Mouse (Mus musculus): ENCODE measurements around the gene Ltbr.
A peak's percentile ranks its signal among the peaks of the same experiment; 100 is the strongest.

Gene Ltbr

DNA sequence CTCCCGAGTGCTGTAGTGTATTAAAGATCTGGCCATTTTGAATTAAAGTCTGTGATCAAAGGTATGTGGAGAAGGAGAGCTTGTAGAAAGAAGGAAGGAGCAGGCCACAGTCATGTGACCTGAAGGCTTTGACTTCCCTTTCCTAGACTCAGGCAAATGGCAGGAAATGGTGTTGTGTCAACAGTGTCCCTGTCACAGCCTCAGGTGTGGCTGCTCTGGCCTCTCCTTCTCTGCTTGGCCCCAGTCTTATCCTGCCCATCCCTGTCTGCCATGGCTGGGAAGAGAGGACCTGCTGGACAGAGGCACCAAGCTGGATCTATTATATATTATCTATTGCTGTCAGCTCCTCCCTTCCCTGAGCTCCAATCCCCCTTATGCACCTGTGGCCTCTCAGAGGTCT lies 31.9 kb upstream of the Ltbr start:
- DNase-seq (ENCODE audit: low read depth, low spot score): no peak

DNA sequence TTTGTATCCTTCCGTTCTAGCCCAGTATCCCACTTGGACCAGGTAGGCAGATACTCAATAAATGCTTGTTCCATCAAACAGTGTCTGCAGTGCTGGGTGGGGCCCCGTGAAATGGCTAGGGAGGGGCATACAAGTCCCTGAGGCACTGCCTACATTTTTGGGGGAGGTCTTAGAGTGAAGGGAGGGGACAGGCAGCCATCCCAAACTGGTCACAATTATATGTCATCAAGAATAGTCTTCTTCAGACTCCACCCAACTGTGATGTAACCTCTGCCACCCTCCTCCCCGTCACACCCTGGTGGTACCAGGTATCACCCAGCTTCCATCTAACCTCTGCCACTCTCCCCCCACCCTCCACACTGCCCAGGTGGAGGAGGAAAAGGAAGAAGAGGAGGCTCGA lies 31.2 kb upstream of the Ltbr start:
- no peak for DNase-seq (ENCODE audit: low read depth, low spot score)

DNA sequence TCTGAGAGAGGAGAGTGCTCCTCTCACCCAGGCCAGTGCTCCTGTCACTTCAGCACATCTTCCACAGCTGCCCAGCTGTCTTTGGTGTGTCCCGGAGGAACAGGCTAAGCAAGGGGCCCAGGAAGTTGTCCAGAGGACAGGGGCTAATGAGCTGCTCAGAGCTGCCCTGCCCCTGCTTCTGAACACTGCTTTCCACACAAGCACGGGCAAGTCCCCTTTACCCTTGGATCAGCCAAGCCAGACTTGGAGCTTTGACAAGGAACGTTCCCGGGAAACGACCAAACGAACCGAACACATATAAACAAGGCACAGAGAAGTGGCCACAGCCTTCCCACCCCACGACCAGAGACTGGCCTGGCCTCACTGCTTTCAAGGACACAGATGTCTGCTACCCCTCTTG lies 30.4 kb upstream of the Ltbr start:
- no peak for DNase-seq (ENCODE audit: low read depth, low spot score)

GRCm38 (mm10) chr6:125342198-125342597 lies 28.5 kb upstream of the Ltbr start:
- no peak for DNase-seq (ENCODE audit: low read depth, low spot score)

DNA sequence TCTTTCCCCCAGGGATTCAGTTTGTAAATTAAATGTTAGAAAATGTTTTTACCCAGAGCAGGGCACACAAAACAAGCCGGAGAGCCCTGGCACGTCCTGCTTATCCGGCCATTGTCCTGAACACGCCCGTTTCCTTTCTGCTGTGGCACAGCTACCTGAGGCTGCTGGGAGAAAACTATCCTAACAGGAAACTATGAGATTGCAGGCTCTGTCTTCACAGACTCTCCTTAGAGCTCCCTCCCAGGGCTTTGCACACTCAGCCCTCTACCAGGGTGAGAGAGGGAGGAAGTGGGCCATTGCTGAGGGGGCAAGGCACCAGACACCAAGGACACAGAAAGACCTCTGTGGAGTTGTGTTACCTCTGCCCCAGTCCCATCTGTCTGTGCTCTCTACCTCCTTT lies 26.6 kb upstream of the Ltbr start:
- DNase-seq (ENCODE audit: low read depth, low spot score): no peak

GRCm38 (mm10) chr6:125338791-125339660 lies 25.3 kb upstream of the Ltbr start:
- peak; percentile 49 for DNase-seq (ENCODE audit: low read depth, low spot score)

- DNase-seq (ENCODE audit: low read depth, low spot score): no peak
These were observed 20.7 kb upstream of the Ltbr start for GRCm38 (mm10) chr6:125334356-125334755.

- DNase-seq (ENCODE audit: low read depth, low spot score): no peak
These were observed 19.6 kb upstream of the Ltbr start for GRCm38 (mm10) chr6:125333112-125333899.

GRCm38 (mm10) chr6:125330626-125331326 lies 17.1 kb upstream of the Ltbr start:
- DNase-seq (ENCODE audit: low read depth, low spot score): peak; percentile 40

DNA sequence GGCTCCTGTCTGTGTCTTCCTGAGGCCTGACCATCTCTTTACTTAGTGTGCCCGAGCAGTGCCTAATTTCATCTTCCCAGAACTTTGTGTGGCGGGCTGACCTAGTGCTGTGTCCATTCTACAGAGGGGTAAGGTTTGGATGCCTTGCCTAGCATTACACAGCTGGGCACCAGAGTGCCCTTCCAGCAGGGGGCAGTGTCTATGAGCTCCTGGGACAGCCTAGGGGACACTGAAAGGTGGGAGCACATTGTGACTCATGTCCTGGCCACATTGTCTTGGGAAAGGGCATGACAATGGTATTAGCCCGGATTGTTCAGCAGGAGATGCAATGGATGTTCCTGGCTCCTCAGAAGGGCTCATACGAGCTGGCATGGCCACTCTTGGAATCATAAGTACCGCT lies 14.6 kb upstream of the Ltbr start:
- DNase-seq (ENCODE audit: low read depth, low spot score): peak; percentile 53

GRCm38 (mm10) chr6:125325337-125325736 lies 11.7 kb upstream of the Ltbr start:
- no peak for DNase-seq (ENCODE audit: low read depth, low spot score)

DNA sequence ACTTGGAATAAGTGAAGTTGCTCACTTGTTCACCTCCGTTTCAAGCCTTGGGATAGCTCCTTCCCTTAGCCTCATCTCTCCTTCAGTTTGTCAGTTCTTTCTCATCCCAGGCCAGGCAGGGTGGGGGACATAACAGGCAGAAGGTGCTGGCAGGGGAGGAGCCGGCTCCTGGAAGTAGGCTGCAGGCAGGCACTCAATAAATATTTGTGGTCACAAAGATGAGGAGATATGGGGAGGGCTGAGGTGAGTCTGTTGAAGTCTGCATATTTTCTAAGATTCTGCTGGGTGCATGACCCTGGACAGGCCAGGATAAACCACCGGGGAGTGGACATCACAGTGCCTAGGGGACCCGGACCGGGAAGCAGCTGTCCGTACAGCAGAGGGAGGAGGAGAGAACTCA lies 9.9 kb upstream of the Ltbr start:
- no peak for DNase-seq (ENCODE audit: low read depth, low spot score)

GRCm38 (mm10) chr6:125322794-125323193 lies 9.1 kb upstream of the Ltbr start:
- DNase-seq (ENCODE audit: low read depth, low spot score): no peak

DNA sequence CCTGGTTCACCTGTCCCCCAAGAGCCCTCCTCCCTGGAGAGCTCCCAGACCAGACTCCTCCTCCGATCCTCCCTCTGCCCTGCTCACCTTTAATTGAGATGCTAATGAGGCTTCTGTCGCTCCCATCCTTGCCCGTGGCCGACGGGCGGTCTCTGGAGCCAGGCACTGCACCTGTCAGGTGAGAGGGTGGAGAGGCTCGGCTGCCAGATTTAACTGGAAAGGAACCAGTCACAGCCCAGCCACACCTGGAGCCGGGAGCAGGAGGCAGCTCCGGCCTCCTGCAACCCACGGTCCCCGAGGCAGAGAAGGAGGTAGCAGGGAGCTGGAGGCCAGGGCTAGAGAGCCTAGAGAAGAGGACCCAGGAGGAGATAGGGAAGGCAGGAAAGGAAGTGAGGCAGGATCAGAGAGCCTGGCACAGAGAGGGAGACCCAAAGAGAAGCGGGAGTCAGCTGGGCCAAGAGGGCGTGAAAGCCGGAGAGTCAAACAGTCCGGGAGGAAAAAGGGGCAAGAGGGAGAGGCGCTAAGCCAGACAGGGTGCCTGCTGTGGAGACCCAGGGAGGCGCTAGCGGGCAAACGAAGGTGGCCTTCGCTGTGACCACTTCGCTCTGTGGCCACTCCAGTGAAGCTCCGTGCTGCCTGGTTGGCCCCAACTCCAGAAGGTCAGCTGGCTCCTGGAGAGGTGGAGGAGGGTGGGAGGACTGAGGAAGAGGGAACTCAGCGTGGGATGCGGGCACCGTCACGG lies 7.6 kb upstream of the Ltbr start:
- DNase-seq (ENCODE audit: low read depth, low spot score): no peak

DNA sequence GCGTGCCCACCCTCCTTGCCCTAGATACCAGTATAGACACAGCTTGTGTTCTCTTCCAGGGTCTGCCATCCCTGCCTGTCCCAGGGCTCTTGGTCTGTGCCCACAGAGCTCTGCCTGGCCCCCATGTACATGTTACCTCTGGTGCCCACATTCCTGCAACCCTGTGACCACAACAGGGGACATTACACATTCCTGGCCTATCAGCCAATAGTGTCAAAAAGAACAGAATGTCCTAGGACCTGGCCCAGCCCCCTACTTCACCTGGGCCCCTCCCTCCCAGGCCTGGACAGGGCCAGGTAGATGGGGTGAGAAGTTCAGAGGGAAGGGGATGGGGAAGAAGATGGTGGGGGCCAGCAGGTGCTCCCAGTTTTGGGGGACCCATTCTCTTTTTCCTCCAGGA lies 6.6 kb upstream of the Ltbr start, which contains the start of gene Scnn1a:
Gene Scnn1a, plus strand, starts transcription at position 337 of the 400 bp plus-strand sequence.
- DNase-seq (ENCODE audit: low read depth, low spot score): no peak

GRCm38 (mm10) chr6:125319919-125320296 lies 6.2 kb upstream of the Ltbr start:
- no peak for DNase-seq (ENCODE audit: low read depth, low spot score)

- DNase-seq (ENCODE audit: low read depth, low spot score): no peak
These were observed 5.6 kb upstream of the Ltbr start for GRCm38 (mm10) chr6:125318981-125319918.

- no peak for DNase-seq (ENCODE audit: low read depth, low spot score)
These were observed 3.4 kb upstream of the Ltbr start for GRCm38 (mm10) chr6:125317077-125317476.

DNA sequence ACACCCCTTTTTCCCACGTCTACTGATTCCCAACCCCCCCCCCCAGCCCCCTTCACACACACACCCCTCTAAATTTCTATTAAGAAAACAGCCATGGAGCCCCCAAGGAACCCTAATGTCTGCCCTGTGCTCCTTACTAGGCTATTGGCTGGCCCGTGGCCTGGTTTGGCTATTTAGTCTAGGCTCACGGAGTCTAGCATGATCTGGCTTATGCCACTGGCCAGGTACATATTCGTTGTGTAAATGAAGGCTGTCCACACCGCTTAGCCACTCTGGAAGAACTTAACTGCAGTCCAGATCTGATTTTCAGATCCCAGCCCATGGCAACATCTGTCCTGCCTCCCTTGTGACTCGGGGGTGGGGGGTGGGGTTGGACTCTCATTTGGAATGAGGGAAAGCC lies 1.1 kb upstream of the Ltbr start:
- no peak for DNase-seq (ENCODE audit: low read depth, low spot score)

DNA sequence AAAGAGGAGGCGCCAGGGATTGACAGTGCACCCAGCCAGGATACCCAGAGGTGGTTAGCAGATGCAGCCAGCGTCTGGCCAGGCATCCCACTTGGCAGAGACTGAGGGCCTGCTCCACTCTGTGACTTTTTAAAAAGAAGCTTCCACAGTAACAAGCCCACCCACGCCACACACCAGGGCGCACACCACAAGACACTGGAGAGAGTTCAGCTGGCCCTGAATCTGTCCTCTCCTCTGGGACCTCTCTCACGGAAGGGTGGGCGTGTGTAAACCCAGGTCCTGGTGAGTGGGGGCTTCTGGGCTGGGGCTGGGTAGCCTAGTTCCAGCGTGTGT lies 512 bp upstream of the Ltbr start:
- no peak for DNase-seq (ENCODE audit: low read depth, low spot score)

Data from CD4-positive helper T cell, adult 2 months (primary cell).